Mouse (Mus musculus): ENCODE measurements around the gene Nfic. TPM values are rescaled to one million over a fixed set of nuclear protein-coding genes. Genes with fewer than 3 reads are reported as not detected.

Gene Nfic
- polyA plus RNA-seq, 1 experiment from 2014 or later, result 29.2 TPM

DNA sequence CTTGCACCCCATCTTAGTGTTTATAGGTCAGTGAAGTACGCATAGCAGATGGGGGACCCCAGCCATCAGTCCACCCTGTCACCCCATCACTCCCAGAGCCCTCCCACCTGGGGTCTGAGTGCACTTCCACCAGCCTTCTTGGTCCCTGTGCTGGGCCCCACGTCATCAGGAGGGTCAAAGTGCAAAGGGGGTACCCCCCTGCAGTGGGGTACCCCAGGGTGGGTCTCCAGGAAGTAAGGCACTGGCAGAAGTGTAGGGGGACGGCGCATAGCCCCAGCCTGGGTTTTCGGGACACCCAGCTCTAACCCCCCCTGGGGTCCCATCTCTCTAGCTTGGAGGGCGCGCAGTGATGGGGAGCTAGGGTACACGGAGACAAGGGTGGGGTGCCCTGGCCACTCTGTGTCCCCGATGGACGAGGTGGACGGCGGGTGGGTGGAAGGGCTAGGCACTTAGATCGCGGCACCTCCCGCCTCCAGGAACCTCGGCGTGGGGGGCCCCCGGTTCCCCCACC, 55.6 kb downstream of the Nfic start:
- Histone ChIP-seq H3K4me1 (replicated peaks; ENCODE audit: control insufficient read depth, insufficient read depth, low read length) (peaks cover 12% of the 10 kb centered on the region), H3K4me3 (ENCODE audit: low read depth, low read length) (no peak overlapping the region), H3K9me3 (ENCODE audit: control insufficient read depth) (no peaks in the 10 kb centered on the region), H3K27me3 (replicated peaks; ENCODE audit: control insufficient read depth, insufficient read depth, low read length) (0 out of 2 replicates have a peak, but pooled peaks cover 4% of the 10 kb centered on the region), H3K9ac (ENCODE audit: low read depth, low read length) (no peak overlapping the region), H3K36me3 (ENCODE audit: control insufficient read depth, insufficient read depth) (peaks cover 20% of the 10 kb centered on the region; the same call in 1 of the 2 replicates), H3K27ac (ENCODE audit: low read depth, low read length) (no peak overlapping the region), H3K4me2 (replicated peaks; ENCODE audit: low read depth) (peak overlapping the region; percentile 28; the same call in 1 of the 2 replicates)
- 79% methylated on average over 18 of the region's 18 CpGs for WGBS
- no peak for ATAC-seq
- TF ChIP-seq CTCF (IDR thresholded peaks at IDR 0.05; ENCODE audit: low read depth), result no peak

DNA sequence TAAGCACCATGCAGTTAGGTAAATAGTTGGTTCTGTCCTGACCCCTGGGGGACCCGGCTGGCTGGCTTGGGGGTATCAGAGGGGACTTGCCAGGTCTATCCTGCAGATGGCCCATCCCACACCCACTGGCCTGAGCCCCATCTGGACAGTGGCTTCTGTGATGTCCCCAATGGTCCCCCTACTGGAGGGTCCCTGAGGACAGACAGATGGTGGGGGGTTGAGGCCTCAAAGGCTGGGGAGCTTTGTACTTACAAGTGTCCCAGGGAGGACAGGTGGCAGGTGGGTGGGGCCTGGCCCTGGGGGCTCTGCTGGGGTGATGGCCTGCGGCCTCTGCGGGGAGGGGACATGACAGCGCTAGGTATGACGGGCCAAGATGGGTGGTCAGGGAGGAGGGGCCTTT, 56.1 kb downstream of the Nfic start:
- Histone ChIP-seq H3K4me2 (replicated peaks; ENCODE audit: low read depth) (peak overlapping the region; percentile 28; the same call in 1 of the 2 replicates), H3K27ac (ENCODE audit: low read depth, low read length) (no peak overlapping the region), H3K36me3 (ENCODE audit: control insufficient read depth, insufficient read depth) (peaks cover 17% of the 10 kb centered on the region; the same call in 1 of the 2 replicates), H3K9me3 (ENCODE audit: control insufficient read depth) (no peaks in the 10 kb centered on the region), H3K9ac (ENCODE audit: low read depth, low read length) (no peak overlapping the region), H3K27me3 (replicated peaks; ENCODE audit: control insufficient read depth, insufficient read depth, low read length) (0 out of 2 replicates have a peak, but pooled peaks cover 4% of the 10 kb centered on the region), H3K4me3 (ENCODE audit: low read depth, low read length) (no peak overlapping the region), H3K4me1 (replicated peaks; ENCODE audit: control insufficient read depth, insufficient read depth, low read length) (peaks cover 12% of the 10 kb centered on the region)
- no peak for ATAC-seq
- WGBS, result 82% methylated on average over 5 of the region's 5 CpGs
- no peak for TF ChIP-seq CTCF (IDR thresholded peaks at IDR 0.05; ENCODE audit: low read depth)

DNA sequence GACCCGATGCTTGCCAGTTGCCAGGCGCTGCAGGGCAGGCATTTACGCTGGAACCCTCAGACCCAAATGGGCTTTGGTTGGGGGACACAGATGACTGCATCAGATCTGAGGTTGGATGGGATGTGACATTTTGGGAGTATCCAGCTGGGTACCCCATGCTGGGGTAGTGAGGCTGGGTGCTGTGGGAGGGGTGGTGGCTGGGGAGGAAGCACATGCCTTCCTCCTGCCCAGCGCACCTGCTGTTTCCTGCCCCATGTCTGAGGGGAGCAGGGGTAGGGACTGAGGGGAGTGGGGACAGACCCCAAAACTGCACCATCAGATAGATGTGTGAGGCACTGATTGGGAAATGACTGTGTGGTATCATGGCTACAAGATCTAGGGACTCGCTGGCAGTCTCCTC, 58.7 kb downstream of the Nfic start:
- H3K36me3 ChIP-seq (ENCODE audit: control insufficient read depth, insufficient read depth), result peaks cover 17% of the 10 kb centered on the region; the same call in 1 of the 2 replicates
- no peaks in the 10 kb centered on the region for H3K27me3 ChIP-seq (replicated peaks; ENCODE audit: control insufficient read depth, insufficient read depth, low read length)
- ATAC-seq, result no peak
- H3K27ac ChIP-seq (ENCODE audit: low read depth, low read length), result no peak overlapping the region
- no peak for TF ChIP-seq CTCF (IDR thresholded peaks at IDR 0.05; ENCODE audit: low read depth)
- H3K4me3 ChIP-seq (ENCODE audit: low read depth, low read length), result no peak overlapping the region
- no peak overlapping the region for H3K4me2 ChIP-seq (replicated peaks; ENCODE audit: low read depth)
- WGBS, result 88% methylated on average over 5 of the region's 5 CpGs
- H3K9ac ChIP-seq (ENCODE audit: low read depth, low read length), result no peak overlapping the region
- peaks cover 5% of the 10 kb centered on the region for H3K4me1 ChIP-seq (replicated peaks; ENCODE audit: control insufficient read depth, insufficient read depth, low read length)
- no peaks in the 10 kb centered on the region for H3K9me3 ChIP-seq (ENCODE audit: control insufficient read depth)

DNA sequence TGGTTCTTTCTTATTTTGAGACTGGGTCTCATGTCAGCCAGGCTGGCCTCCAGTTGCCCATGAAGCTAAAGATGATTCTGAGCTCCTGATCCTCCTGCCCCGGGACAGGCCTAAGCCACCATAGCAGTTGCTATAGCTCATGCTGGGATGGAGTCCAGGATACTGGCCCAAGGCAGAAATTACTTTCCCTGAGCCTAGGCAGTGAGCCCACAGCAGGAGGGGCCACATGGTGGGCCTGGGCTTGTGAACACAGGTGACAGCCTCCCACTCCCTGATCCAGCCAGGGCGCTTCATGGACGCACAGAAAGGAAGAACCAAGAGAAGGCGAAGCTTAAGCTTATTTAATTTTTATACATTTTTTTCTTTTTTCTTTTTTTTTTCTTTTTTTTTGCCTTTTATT, 59.6 kb downstream of the Nfic start:
- Histone ChIP-seq H3K4me3 (ENCODE audit: low read depth, low read length) (no peak overlapping the region), H3K36me3 (ENCODE audit: control insufficient read depth, insufficient read depth) (peaks cover 21% of the 10 kb centered on the region; the same call in 1 of the 2 replicates), H3K4me1 (replicated peaks; ENCODE audit: control insufficient read depth, insufficient read depth, low read length) (no peaks in the 10 kb centered on the region; the same call in 1 of the 2 replicates), H3K9ac (ENCODE audit: low read depth, low read length) (no peak overlapping the region), H3K9me3 (ENCODE audit: control insufficient read depth) (no peaks in the 10 kb centered on the region), H3K27ac (ENCODE audit: low read depth, low read length) (no peak overlapping the region; the same call in 1 of the 2 replicates), H3K27me3 (replicated peaks; ENCODE audit: control insufficient read depth, insufficient read depth, low read length) (no peaks in the 10 kb centered on the region), H3K4me2 (replicated peaks; ENCODE audit: low read depth) (no peak overlapping the region)
- no peak for TF ChIP-seq CTCF (IDR thresholded peaks at IDR 0.05; ENCODE audit: low read depth)
- ATAC-seq, result no peak
- 89% methylated on average over 4 of the region's 4 CpGs for WGBS

DNA sequence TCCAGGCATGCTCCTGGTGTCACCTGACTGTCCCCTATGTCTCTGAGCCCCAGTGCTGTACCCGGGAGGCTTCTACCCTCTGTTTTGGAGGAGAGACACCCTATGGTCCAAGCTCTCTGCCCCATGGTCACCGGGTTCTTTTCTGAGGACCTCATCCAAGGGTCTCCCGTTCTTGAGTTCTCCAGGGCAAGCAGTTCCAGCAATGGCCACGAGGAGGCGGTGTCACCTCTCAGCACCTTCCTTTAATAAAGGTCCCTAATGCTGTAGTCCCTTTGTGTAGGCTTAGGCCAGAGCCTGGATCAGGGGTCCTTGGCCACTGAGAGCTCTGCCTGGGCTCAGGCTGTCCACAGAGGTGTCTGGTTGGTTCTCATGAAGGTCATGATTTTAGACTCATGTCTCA, 60.3 kb downstream of the Nfic start:
- Histone ChIP-seq H3K4me1 (replicated peaks; ENCODE audit: control insufficient read depth, insufficient read depth, low read length) (no peaks in the 10 kb centered on the region; the same call in 1 of the 2 replicates), H3K36me3 (ENCODE audit: control insufficient read depth, insufficient read depth) (peaks cover 21% of the 10 kb centered on the region; the same call in 1 of the 2 replicates), H3K27me3 (replicated peaks; ENCODE audit: control insufficient read depth, insufficient read depth, low read length) (no peaks in the 10 kb centered on the region), H3K9me3 (ENCODE audit: control insufficient read depth) (no peaks in the 10 kb centered on the region), H3K4me2 (replicated peaks; ENCODE audit: low read depth) (peak overlapping the region; percentile 79; the same call in 1 of the 2 replicates), H3K9ac (ENCODE audit: low read depth, low read length) (no peak overlapping the region), H3K4me3 (ENCODE audit: low read depth, low read length) (no peak overlapping the region; the same call in 1 of the 2 replicates), H3K27ac (ENCODE audit: low read depth, low read length) (no peak overlapping the region)
- WGBS, result 20% methylated on average over 5 of the region's 5 CpGs
- ATAC-seq, result no peak
- peak; percentile 93 for TF ChIP-seq CTCF (IDR thresholded peaks at IDR 0.05; ENCODE audit: low read depth)

DNA sequence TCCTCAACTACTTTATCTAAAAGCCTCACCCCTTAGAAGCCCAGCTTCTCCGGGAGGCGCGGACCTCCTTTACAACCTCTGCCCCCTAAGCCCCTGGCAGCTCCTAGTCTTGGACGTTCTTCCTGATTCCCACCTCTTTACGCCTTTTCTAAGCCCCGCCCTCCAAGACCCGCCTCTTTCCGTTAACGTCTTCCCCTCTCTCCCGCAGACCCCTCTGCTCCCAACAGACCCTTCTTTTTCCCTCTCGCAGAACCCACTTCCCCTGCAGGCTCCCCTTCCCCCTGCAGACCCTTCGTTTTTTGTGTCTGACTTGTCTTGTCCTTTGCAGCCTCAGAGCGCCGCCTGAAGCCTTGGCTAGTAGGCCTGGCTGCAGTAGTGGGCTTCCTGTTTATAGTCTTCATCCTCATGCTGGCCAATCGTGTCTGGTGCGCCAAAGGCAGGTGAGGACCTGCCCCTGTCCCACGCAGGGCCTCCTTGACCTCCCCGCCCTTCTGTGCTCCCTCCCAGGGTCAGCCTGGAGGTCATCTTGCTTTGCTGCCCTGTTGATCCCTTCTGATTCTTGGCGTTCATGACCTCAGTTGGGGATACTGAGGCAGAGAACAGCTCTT, 61.9 kb downstream of the Nfic start:
- Histone ChIP-seq H3K4me3 (ENCODE audit: low read depth, low read length) (peak overlapping the region; percentile 48), H3K27me3 (replicated peaks; ENCODE audit: control insufficient read depth, insufficient read depth, low read length) (no peaks in the 10 kb centered on the region), H3K36me3 (ENCODE audit: control insufficient read depth, insufficient read depth) (peaks cover 16% of the 10 kb centered on the region), H3K9ac (ENCODE audit: low read depth, low read length) (peak overlapping the region; percentile 63), H3K4me1 (replicated peaks; ENCODE audit: control insufficient read depth, insufficient read depth, low read length) (no peaks in the 10 kb centered on the region; the same call in 1 of the 2 replicates), H3K27ac (ENCODE audit: low read depth, low read length) (peak overlapping the region; percentile 95), H3K9me3 (ENCODE audit: control insufficient read depth) (no peaks in the 10 kb centered on the region), H3K4me2 (replicated peaks; ENCODE audit: low read depth) (peak overlapping the region; percentile 79)
- no peak for ATAC-seq
- TF ChIP-seq CTCF (IDR thresholded peaks at IDR 0.05; ENCODE audit: low read depth), result 0 out of 2 replicates have a peak, but pooled peaks have one; percentile 19
- WGBS, result 3% methylated on average over 17 of the region's 19 CpGs
